Mouse (Mus musculus): ENCODE measurements around the gene Pbld1.

The Pbld1 gene

GRCm38 (mm10) chr10:63059862-63060261, at the start of gene Pbld1:
TSS of gene Pbld1 (plus strand) at chr10:63060162.
- DNase-seq (ENCODE audit: low read depth, low spot score) = no peak

GRCm38 (mm10) chr10:63010268-63010667, 49.7 kb upstream of the Pbld1 start:
- no peak for DNase-seq (ENCODE audit: low read depth, low spot score)

- no peak for DNase-seq (ENCODE audit: low read depth, low spot score)
These were observed 48.4 kb upstream of the Pbld1 start for GRCm38 (mm10) chr10:63011556-63011955.

GRCm38 (mm10) chr10:63013476-63013875, 46.5 kb upstream of the Pbld1 start:
- DNase-seq (ENCODE audit: low read depth, low spot score) = no peak

- DNase-seq (ENCODE audit: low read depth, low spot score) = no peak
These were observed 45.8 kb upstream of the Pbld1 start for GRCm38 (mm10) chr10:63014168-63014567.

GRCm38 (mm10) chr10:63019304-63019703, 40.7 kb upstream of the Pbld1 start:
- DNase-seq (ENCODE audit: low read depth, low spot score) = no peak

- no peak for DNase-seq (ENCODE audit: low read depth, low spot score)
These were observed 38.3 kb upstream of the Pbld1 start for GRCm38 (mm10) chr10:63021702-63022101.

GRCm38 (mm10) chr10:63022541-63023120, 37.3 kb upstream of the Pbld1 start:
- no peak for DNase-seq (ENCODE audit: low read depth, low spot score)

GRCm38 (mm10) chr10:63023121-63023748, 36.7 kb upstream of the Pbld1 start:
- DNase-seq (ENCODE audit: low read depth, low spot score) = peak; percentile 68

GRCm38 (mm10) chr10:63023749-63024579, 36.0 kb upstream of the Pbld1 start, which contains the start of the genes Hnrnph3 and Pbld2:
TSS of gene Hnrnph3 (minus strand) at chr10:63024217.
TSS of gene Pbld2 (plus strand) at chr10:63024315.
- DNase-seq (ENCODE audit: low read depth, low spot score) = peak; percentile 99

- peak; percentile 61 for DNase-seq (ENCODE audit: low read depth, low spot score)
These were observed 35.4 kb upstream of the Pbld1 start for GRCm38 (mm10) chr10:63024580-63024910.

- DNase-seq (ENCODE audit: low read depth, low spot score) = peak; percentile 30
These were observed 34.9 kb upstream of the Pbld1 start for GRCm38 (mm10) chr10:63025016-63025415.

GRCm38 (mm10) chr10:63025491-63026011, 34.4 kb upstream of the Pbld1 start:
- peak; percentile 30 for DNase-seq (ENCODE audit: low read depth, low spot score)

GRCm38 (mm10) chr10:63026156-63026794, 33.7 kb upstream of the Pbld1 start:
- peak; percentile 86 for DNase-seq (ENCODE audit: low read depth, low spot score)

- DNase-seq (ENCODE audit: low read depth, low spot score) = no peak
These were observed 33.2 kb upstream of the Pbld1 start for GRCm38 (mm10) chr10:63026795-63027160.

GRCm38 (mm10) chr10:63027376-63028161, 32.4 kb upstream of the Pbld1 start:
- no peak for DNase-seq (ENCODE audit: low read depth, low spot score)

- DNase-seq (ENCODE audit: low read depth, low spot score) = no peak
These were observed 31.6 kb upstream of the Pbld1 start for GRCm38 (mm10) chr10:63028396-63028795.

- DNase-seq (ENCODE audit: low read depth, low spot score) = no peak
These were observed 27.7 kb upstream of the Pbld1 start for GRCm38 (mm10) chr10:63032267-63032666.

- no peak for DNase-seq (ENCODE audit: low read depth, low spot score)
These were observed 27.0 kb upstream of the Pbld1 start for GRCm38 (mm10) chr10:63032956-63033355.

- no peak for DNase-seq (ENCODE audit: low read depth, low spot score)
These were observed 21.2 kb upstream of the Pbld1 start for GRCm38 (mm10) chr10:63038571-63039320.

Measured in mesoderm, embryonic 11.5 days (tissue).